Mouse (Mus musculus) lung, postnatal 0 days (tissue): ENCODE measurements around the gene H2-Ob. TPM values are rescaled to one million over a fixed set of nuclear protein-coding genes. Genes with fewer than 3 reads are reported as not detected.
A peak's percentile ranks its signal among the peaks of the same experiment; 100 is the strongest.

ENCODE experiments used
- ATAC-seq: fragments of 200-750 bp; cut with Nextera tagmentation; 2 replicates; pipeline ENCODE4 v1.8.0; 2017; ENCODE audit warnings: moderate library complexity
- DNase-seq: peaks from one replicate; pipeline ENCODE4 v3.0.0-alpha.2; 2016; ENCODE audit warnings: low spot score
- H3K27ac ChIP-seq: fragments of 300-500 bp; sonication (generic); 2 replicates; pipeline ENCODE4 v1.5.1; 2014; ENCODE audit warnings: antibody characterized with exemption, mild to moderate bottlenecking, low read length, mixed read lengths
- H3K27me3 ChIP-seq: fragments of 300-500 bp; sonication (generic); replicated peaks from 2 replicates; pipeline ENCODE4 v1.6.1; 2014; ENCODE audit warnings: low read length, mixed read lengths; ENCODE audit not compliant: insufficient read depth
- H3K36me3 ChIP-seq: fragments of 300-500 bp; sonication (generic); 2 replicates; pipeline ENCODE4 v1.6.1; 2014; ENCODE audit warnings: low read length, mixed read lengths; ENCODE audit not compliant: insufficient read depth
- H3K4me1 ChIP-seq: fragments of 300-500 bp; sonication (generic); 2 replicates; pipeline ENCODE4 v1.6.1; 2014; ENCODE audit warnings: antibody characterized with exemption, low read depth, low read length, mixed read lengths; ENCODE audit not compliant: insufficient read depth
- H3K4me2 ChIP-seq: fragments of 300-500 bp; sonication (generic); replicated peaks from 2 replicates; pipeline ENCODE4 v1.6.1; 2014; ENCODE audit warnings: low read depth, mild to moderate bottlenecking, low read length, moderate library complexity, mixed read lengths
- H3K4me3 ChIP-seq: fragments of 300-500 bp; sonication (generic); 2 replicates; pipeline ENCODE4 v1.5.1; 2014; ENCODE audit warnings: low read depth, low read length
- H3K9ac ChIP-seq: fragments of 300-500 bp; sonication (generic); replicated peaks from 2 replicates; pipeline ENCODE4 v1.6.1; 2014; ENCODE audit warnings: low read depth, mild to moderate bottlenecking
- H3K9me3 ChIP-seq: fragments of 300-500 bp; sonication (generic); 2 replicates; pipeline ENCODE4 v1.6.1; 2016; ENCODE audit warnings: low read length, mixed read lengths
- CTCF ChIP-seq: IDR thresholded peaks from 2 replicates; pipeline ENCODE4 v1.5.1; 2016; ENCODE audit warnings: antibody characterized with exemption, mild to moderate bottlenecking
- EP300 ChIP-seq: IDR thresholded peaks from 2 replicates; pipeline ENCODE4 v1.6.1; 2016; ENCODE audit warnings: antibody characterized with exemption, mild to moderate bottlenecking, control low read depth
- WGBS: fragments of 180-500 bp; shearing (Covaris S2); extraction: QIAGEN DNeasy Blood & Tissue Kit; methylation state at CpG from one replicate; pipeline ENCODE4 v1.1.7; 2014; 5-methylcytosine and 5-hydroxymethylcytosine counted together
- polyA plus RNA-seq: library from polyadenylated mRNA; unstranded; fragments of >200 nt; fragmentation: Nextera tagmentation; extraction: Ambion mirVana; gene quantifications from 2 replicates; pipeline ENCODE4 v1.2.1, GENCODE M21; 2015

H2-Ob gene
- polyA plus RNA-seq, 1 experiment from 2014 or later: 0.43 TPM

DNA sequence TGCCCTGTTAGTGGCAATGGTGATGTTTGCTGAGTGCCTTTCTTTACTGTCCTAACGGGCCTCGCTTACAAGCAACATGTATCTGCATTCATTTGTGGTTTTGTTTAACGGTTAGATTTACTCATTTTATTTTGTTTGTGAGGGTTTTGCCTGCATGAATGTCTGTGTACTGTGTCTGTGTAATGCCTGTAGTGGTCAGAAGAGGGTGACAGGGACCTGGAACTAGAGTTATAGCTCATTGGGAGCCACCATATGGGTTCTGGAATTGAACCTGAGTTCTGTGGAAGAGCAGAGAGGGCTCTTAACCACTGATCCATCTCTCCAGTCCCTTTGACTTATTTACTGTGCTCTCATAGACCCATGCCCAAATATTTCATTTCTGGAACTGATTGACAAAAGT is 8.3 kb downstream of the H2-Ob start:
- no peaks in the 10 kb centered on the region for H3K9me3 ChIP-seq
- ATAC-seq: no peak
- no peak overlapping the region for H3K27ac ChIP-seq
- TF ChIP-seq EP300 (no peak), CTCF (peak; percentile 37)
- H3K9ac ChIP-seq: no peak overlapping the region
- no peak overlapping the region for H3K4me2 ChIP-seq
- no peaks in the 10 kb centered on the region for H3K36me3 ChIP-seq
- H3K4me1 ChIP-seq: no peaks in the 10 kb centered on the region
- DNase-seq: no peak
- no peak overlapping the region for H3K4me3 ChIP-seq
- no peaks in the 10 kb centered on the region for H3K27me3 ChIP-seq
- WGBS: 78% methylated on average over 3 of the region's 3 CpGs

DNA sequence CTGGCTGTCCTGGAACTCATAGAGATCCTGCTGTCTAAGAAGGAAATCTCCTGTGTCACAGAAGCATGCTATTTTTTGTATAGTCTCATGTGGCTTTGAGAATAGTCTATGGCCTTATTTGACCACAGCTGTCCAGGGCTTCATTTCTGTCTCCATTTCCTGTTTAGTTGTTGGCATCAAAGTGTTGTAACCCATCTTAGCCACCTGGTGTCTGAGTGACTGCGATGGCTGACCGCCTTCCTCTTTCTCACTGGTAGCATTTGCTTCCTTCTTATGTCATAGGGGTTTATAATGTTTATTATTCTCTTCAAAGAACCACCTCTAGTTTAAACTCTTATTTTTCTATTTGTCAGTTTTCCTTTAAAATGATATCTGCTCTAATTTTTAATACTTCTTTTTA is 10.1 kb downstream of the H2-Ob start:
- Histone ChIP-seq H3K4me1 (no peaks in the 10 kb centered on the region), H3K27ac (no peak overlapping the region)
- DNase-seq: peak; percentile 21

DNA sequence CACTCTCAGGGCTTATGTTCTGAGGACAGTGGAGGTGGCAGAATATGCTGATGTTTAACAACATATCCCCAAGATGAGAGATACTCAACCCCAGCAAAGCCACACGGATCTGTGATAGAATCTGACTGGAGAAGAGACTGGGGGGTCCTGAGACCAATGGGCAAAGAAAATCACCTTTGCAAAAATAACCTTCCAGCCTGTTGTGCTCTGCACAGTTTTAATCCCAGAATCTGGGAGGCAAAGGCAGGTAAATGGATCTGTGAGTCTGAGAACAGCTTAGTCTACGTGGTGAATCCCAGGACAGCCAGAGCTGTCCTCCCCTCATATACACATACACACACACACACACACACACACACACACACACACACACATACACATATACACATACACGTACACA is 10.7 kb downstream of the H2-Ob start:
- Histone ChIP-seq H3K9ac (no peak overlapping the region), H3K27me3 (no peaks in the 10 kb centered on the region), H3K36me3 (no peaks in the 10 kb centered on the region), H3K9me3 (no peaks in the 10 kb centered on the region), H3K4me2 (no peak overlapping the region), H3K4me3 (no peak overlapping the region), H3K4me1 (no peaks in the 10 kb centered on the region), H3K27ac (no peak overlapping the region)
- TF ChIP-seq CTCF (no peak), EP300 (no peak)
- DNase-seq (no peak), ATAC-seq (no peak)
- WGBS: 40% methylated on average over 3 of the region's 3 CpGs

More for the DNA sequence above, 10.1 kb downstream of the H2-Ob start:
- Histone ChIP-seq H3K9ac (no peak overlapping the region), H3K9me3 (no peaks in the 10 kb centered on the region), H3K4me2 (no peak overlapping the region), H3K4me3 (no peak overlapping the region), H3K36me3 (no peaks in the 10 kb centered on the region), H3K27me3 (no peaks in the 10 kb centered on the region)
- ATAC-seq: no peak
- TF ChIP-seq CTCF (0 out of 2 replicates have a peak, but pooled peaks have one; percentile 11), EP300 (no peak)
- 33% methylated on average over 2 of the region's 2 CpGs for WGBS

DNA sequence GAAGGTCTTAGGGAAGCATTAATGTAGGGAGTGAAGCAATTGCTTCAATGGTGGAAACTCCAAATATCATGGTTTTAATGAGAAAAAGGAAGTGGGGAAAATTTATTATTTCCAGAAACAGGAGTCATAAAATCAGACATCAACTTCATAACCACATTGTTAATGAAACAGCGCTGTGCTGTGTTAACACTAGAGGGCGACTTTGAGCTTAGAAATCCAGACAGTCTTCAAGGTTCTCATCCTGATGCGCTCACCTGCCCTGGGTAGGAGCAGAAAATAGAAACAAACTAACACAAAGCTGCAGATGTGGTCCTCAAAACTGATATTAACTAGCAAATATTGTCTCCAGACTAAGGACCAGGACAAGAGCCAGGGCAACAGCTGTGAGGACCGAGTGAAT is 11.2 kb downstream of the H2-Ob start:
- Histone ChIP-seq H3K27me3 (no peaks in the 10 kb centered on the region), H3K36me3 (no peaks in the 10 kb centered on the region), H3K4me2 (no peak overlapping the region), H3K9ac (no peak overlapping the region), H3K9me3 (no peaks in the 10 kb centered on the region), H3K27ac (no peak overlapping the region), H3K4me3 (no peak overlapping the region), H3K4me1 (no peaks in the 10 kb centered on the region)
- WGBS: 16% methylated on average over 4 of the region's 4 CpGs
- ATAC-seq (no peak), DNase-seq (peak; percentile 66)
- TF ChIP-seq CTCF: peak; percentile 85
- no peak for TF ChIP-seq EP300

DNA sequence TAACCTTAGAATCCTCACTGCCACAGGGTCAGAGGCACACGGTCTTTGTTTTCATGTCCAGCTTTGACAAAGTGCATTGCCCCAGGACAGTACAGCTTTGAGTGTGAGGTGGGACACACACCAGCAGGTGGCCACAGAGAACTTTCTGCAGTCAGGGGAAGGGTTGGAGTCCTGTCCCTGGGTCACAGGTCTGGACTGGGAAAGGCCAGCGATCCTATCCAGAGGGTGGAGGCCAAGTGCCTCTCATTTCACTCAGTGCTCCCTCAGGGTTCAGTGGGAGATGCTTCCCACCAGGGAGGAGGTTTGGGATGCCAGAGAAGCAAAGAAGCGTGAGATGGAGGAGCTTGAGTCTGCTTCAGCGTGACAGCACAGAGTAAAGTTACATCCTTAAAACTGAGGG is 13.0 kb downstream of the H2-Ob start:
- Histone ChIP-seq H3K4me2 (no peak overlapping the region), H3K27me3 (no peaks in the 10 kb centered on the region), H3K36me3 (no peaks in the 10 kb centered on the region), H3K9ac (no peak overlapping the region), H3K9me3 (no peaks in the 10 kb centered on the region), H3K27ac (no peak overlapping the region), H3K4me1 (no peaks in the 10 kb centered on the region), H3K4me3 (no peak overlapping the region)
- TF ChIP-seq CTCF: peak; percentile 41
- no peak for TF ChIP-seq EP300
- WGBS: 45% methylated on average over 4 of the region's 4 CpGs
- ATAC-seq (no peak), DNase-seq (no peak)

DNA sequence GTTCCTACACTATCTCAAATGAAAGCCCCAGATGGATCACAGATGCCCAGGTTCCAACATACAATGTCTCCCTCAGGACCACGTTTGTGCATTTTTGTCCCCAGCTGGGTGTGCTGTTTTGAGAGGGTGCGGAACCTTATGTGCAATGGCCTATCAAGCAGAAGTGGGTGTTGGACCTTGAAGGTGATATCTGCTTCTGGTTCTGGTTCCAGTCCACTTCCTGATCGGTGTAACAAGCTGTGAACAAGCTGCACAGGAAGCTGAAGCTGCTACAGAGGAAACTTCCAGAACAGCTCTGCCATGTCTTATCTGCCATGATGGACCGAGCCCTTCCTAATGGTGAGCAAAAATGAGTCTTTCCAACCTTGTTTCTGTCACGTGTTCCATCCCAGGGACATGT is 17.8 kb downstream of the H2-Ob start:
- H3K9me3 ChIP-seq: no peaks in the 10 kb centered on the region
- no peak overlapping the region for H3K4me2 ChIP-seq
- H3K27me3 ChIP-seq: no peaks in the 10 kb centered on the region; the same call in 1 of the 2 replicates
- H3K4me3 ChIP-seq: no peak overlapping the region
- no peak overlapping the region for H3K27ac ChIP-seq
- no peak overlapping the region for H3K9ac ChIP-seq
- no peaks in the 10 kb centered on the region for H3K36me3 ChIP-seq
- H3K4me1 ChIP-seq: no peaks in the 10 kb centered on the region
- ATAC-seq (no peak), DNase-seq (no peak)
- 74% methylated on average over 5 of the region's 5 CpGs for WGBS
- no peak for TF ChIP-seq CTCF
- TF ChIP-seq EP300: no peak

DNA sequence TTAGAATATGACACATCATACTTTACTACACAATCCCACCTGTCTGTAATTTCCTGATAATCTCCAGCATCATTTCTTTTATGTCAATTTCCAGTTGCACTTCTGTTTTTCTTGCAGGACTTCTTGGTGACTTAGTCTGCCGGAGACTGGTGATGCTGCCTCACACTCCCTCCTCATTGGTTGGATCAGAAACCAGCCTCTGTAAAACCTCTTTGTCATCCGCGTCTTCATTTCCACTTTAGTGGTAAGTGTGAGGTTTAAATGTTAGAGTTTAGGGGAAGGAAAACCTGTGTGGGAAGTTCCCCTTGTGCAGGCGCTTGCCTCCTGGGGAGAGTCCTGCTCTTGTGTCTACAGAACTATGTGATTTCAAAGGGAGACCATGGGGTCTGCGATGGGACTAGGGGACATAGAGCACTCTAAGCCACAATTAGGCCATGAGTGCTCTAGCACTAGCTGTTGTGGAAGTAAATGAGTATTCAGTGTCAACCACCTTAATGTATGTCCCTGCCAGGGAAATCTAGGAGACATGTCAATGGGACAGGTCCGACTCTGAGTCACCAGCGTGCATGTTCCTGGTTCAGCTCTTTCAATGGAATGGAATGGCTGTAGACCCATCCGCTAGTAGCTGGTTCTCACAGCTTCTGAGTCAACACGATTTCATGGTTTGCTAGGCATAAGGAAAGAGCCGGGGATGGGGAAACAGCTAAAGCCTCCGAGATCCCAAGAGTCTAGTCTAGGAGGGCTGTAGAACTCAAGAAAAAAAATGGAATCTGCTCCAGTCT is 19.1 kb downstream of the H2-Ob start, which contains the start of gene H2-Ab1:
TSS of gene H2-Ab1 (plus strand) at position 96 of the 782 bp plus-strand sequence.
- no peak for TF ChIP-seq EP300
- no peak for TF ChIP-seq CTCF
- Histone ChIP-seq H3K4me2 (no peak within 1 kb of the TSS), H3K4me1 (no peaks in the 10 kb centered on the region), H3K27ac (no peak within 1 kb of the TSS), H3K9me3 (no peaks in the 10 kb centered on the region), H3K4me3 (no peak within 1 kb of the TSS), H3K27me3 (peaks cover 6% of the 10 kb centered on the region; the same call in 1 of the 2 replicates), H3K9ac (no peak within 1 kb of the TSS), H3K36me3 (no peaks in the 10 kb centered on the region)
- ATAC-seq: peak; percentile 50; the same call in 1 of the 2 replicates
- 68% methylated on average over 11 of the region's 11 CpGs for whole genome bisulfite sequencing
- DNase-seq: peak; percentile 62
